ENCODE assay signal across 20 mouse cellular contexts in the genomic region with DNA sequence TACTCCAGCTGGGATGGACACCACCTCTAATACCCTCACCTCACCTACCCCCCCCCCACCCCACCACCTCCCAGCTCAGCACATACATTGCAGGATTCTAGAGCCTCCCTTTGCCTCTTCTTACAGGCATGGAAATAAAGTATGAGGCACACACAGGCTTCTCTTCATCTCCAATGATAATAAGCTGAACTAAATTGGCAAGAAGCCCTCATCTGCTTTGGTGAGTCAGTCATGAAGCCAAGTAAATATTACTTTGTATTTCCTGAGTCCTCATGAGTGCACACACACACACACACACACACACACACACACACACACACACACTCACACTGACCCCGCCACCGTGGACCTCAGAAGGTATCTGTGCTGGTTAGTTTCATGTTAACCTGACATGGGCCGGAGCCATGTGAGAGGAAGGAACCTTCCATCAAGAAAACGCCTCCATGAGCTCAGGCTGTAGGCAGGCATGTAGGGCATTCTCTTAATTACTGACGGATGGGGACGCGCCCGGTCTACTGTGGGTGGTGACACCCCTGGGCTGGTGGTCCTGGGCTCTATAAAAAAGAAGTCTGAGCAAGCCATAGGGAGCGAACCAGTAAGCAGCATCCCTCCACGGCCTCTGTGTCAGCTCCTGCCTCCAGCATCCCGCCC. TPM values are rescaled to one million over a fixed set of nuclear protein-coding genes. Genes with fewer than 3 reads are reported as not detected.
DNase-seq lines count a peak whose midpoint lies in the region; ATAC-seq and TF ChIP-seq lines count a peak whose summit lies in the region.
"Had no signal": no experiment of that assay in that cellular context is flagged by ENCODE, and none has a peak within 500 bp of the region (broad histone marks: within the 10 kb centered on the region; RNA-seq: fewer than 3 reads in every experiment).

No protein-coding gene starts in this region.

- peaks cover 46% of the 10 kb centered on the region for H3K4me1 ChIP-seq in heart, postnatal 0 days (ENCODE audit: control insufficient read depth, insufficient read depth)
- H3K4me1 ChIP-seq in heart, embryonic 12.5 days (replicated peaks), result peaks cover 70% of the 10 kb centered on the region
- peaks cover 6% of the 10 kb centered on the region; the same call in 1 of the 2 replicates for H3K4me1 ChIP-seq in stomach, postnatal 0 days (replicated peaks; ENCODE audit: control insufficient read depth, insufficient read depth)

- no peak overlapping the region for H3K4me3 ChIP-seq in heart, postnatal 0 days (ENCODE audit: low read depth, low read length)
- H3K4me3 ChIP-seq in heart, embryonic 12.5 days, result no peak overlapping the region
- no peak overlapping the region for H3K4me3 ChIP-seq in stomach, postnatal 0 days (ENCODE audit: low read depth, low read length)
- H3K4me3 ChIP-seq: hindbrain, embryonic 15.5 days; liver, embryonic 13.5 days had no signal

- no peaks in the 10 kb centered on the region for H3K9me3 ChIP-seq in heart, postnatal 0 days (replicated peaks; ENCODE audit: control insufficient read depth, low read length)
- H3K9me3 ChIP-seq in heart, embryonic 12.5 days (replicated peaks), result no peaks in the 10 kb centered on the region
- no peaks in the 10 kb centered on the region for H3K9me3 ChIP-seq in stomach, postnatal 0 days (ENCODE audit: control insufficient read depth, low read length)
- H3K9me3 ChIP-seq: hindbrain, embryonic 15.5 days; liver, embryonic 13.5 days had no signal

- no peak overlapping the region for H3K9ac ChIP-seq in heart, postnatal 0 days (replicated peaks; ENCODE audit: low read depth, low read length)
- H3K9ac ChIP-seq in heart, embryonic 12.5 days, result no peak overlapping the region
- no peak overlapping the region for H3K9ac ChIP-seq in stomach, postnatal 0 days (ENCODE audit: low read length)
- H3K9ac ChIP-seq: forebrain, postnatal 0 days; hindbrain, embryonic 15.5 days; liver, embryonic 13.5 days had no signal

- no peak overlapping the region for H3K4me2 ChIP-seq in heart, postnatal 0 days (ENCODE audit: low read depth, low read length)
- no peak overlapping the region for H3K4me2 ChIP-seq in heart, embryonic 12.5 days
- H3K4me2 ChIP-seq in stomach, postnatal 0 days (replicated peaks; ENCODE audit: low read depth), result no peak overlapping the region
- H3K4me2 ChIP-seq: hindbrain, embryonic 15.5 days; liver, embryonic 13.5 days; midbrain, embryonic 11.5 days had no signal

- 77% methylated on average over 11 of the region's 11 CpGs for WGBS in heart, postnatal 0 days
- 85% methylated on average over 11 of the region's 11 CpGs for WGBS in heart, embryonic 12.5 days
- WGBS in stomach, postnatal 0 days, result 73% methylated on average over 11 of the region's 11 CpGs

- no peaks in the 10 kb centered on the region for H3K27me3 ChIP-seq in heart, postnatal 0 days (ENCODE audit: control insufficient read depth, insufficient read depth, low read length)
- H3K27me3 ChIP-seq in heart, embryonic 12.5 days (replicated peaks), result no peaks in the 10 kb centered on the region
- H3K27me3 ChIP-seq in stomach, postnatal 0 days (ENCODE audit: control insufficient read depth, insufficient read depth, low read length), result no peaks in the 10 kb centered on the region
- H3K27me3 ChIP-seq: hindbrain, embryonic 15.5 days; liver, embryonic 13.5 days had no signal

- no peaks in the 10 kb centered on the region for H3K36me3 ChIP-seq in heart, postnatal 0 days (replicated peaks; ENCODE audit: control insufficient read depth, insufficient read depth, low read length)
- H3K36me3 ChIP-seq in heart, embryonic 12.5 days, result no peaks in the 10 kb centered on the region
- H3K36me3 ChIP-seq in stomach, postnatal 0 days (ENCODE audit: control insufficient read depth, insufficient read depth, low read length), result no peaks in the 10 kb centered on the region
- H3K36me3 ChIP-seq: hindbrain, embryonic 15.5 days; liver, embryonic 13.5 days had no signal

- ATAC-seq in heart, postnatal 0 days (ENCODE audit: insufficient read depth, low read depth), result no peak
- no peak for ATAC-seq in heart, embryonic 12.5 days (ENCODE audit: insufficient number of reproducible peaks, low FRiP score)
- ATAC-seq in stomach, postnatal 0 days (ENCODE audit: low FRiP score, low TSS enrichment), result no peak
- ATAC-seq: forebrain, postnatal 0 days; intestine, postnatal 0 days had no signal

- peak overlapping the region; percentile 63 for H3K27ac ChIP-seq in heart, postnatal 0 days (ENCODE audit: low read depth)
- no peak overlapping the region; the same call in 1 of the 2 replicates for H3K27ac ChIP-seq in heart, embryonic 12.5 days (ENCODE audit: poor library complexity, severe bottlenecking)
- H3K27ac ChIP-seq in stomach, postnatal 0 days (replicated peaks), result peak overlapping the region; percentile 53
- H3K27ac ChIP-seq: liver, embryonic 13.5 days had no signal

- no peak for TF ChIP-seq EP300 in heart, postnatal 0 days (IDR thresholded peaks at IDR 0.05; ENCODE audit: low read depth)
- TF ChIP-seq EP300 in stomach, postnatal 0 days (optimal IDR thresholded peaks at IDR 0.05), result no peak

- TF ChIP-seq CTCF in heart, postnatal 0 days (IDR thresholded peaks at IDR 0.05; ENCODE audit: low read depth), result no peak
- no peak for TF ChIP-seq CTCF in stomach, postnatal 0 days (IDR thresholded peaks at IDR 0.05; ENCODE audit: low read depth)

- peak; percentile 59 for DNase-seq in adrenal gland, adult 2 months
- DNase-seq in adrenal gland, postnatal 10 days, result no peak
- DNase-seq in heart, postnatal 0 days (ENCODE audit: low spot score), result no peak
- peak; percentile 43 for DNase-seq in lung, postnatal 36 days
- DNase-seq in lung, adult 18-20 months, result no peak
- no peak for DNase-seq in stomach, postnatal 0 days (ENCODE audit: low spot score)
- no peak for DNase-seq in frontal cortex, postnatal 25 days (ENCODE audit: low spot score in 2 of 2)
- DNase-seq: adrenal gland, adult 8-10 months; cerebellum, postnatal 10 days; forebrain, postnatal 0 days; gastrocnemius, postnatal 10 days; kidney, postnatal 10 days; liver, embryonic 13.5 days; retina, postnatal 1 day; thymus, postnatal 25 days had no signal

RNA-seq across cellular contexts. Expression of gene Rasa3, which starts 26.7 kb away (rescaled TPM):
- 10 to 100 TPM; 27.4 to 35.9 TPM for total RNA-seq in adrenal gland, adult 2 months (2021)
- polyA plus RNA-seq in adrenal gland, adult 2 months (2012; rRNA removed), result 25.8 and 38.6 TPM in 2 replicates
- 10 to 100 TPM; 32.5 to 39.5 TPM for total RNA-seq in adrenal gland, postnatal 10 days (2021)
- total RNA-seq in heart, postnatal 0 days (2014; rRNA removed; ENCODE audit: low replicate concordance), result 27.7 and 29.9 TPM in 2 replicates
- polyA plus RNA-seq in heart, postnatal 0 days (2015; fragmentation: Nextera tagmentation; extraction: Ambion mirVana), result 11.8 and 13.2 TPM in 2 replicates
- 35.1 and 41.5 TPM in 2 replicates for polyA plus RNA-seq in heart, embryonic 12.5 days (2016; fragmentation: Nextera tagmentation; extraction: Ambion mirVana)
- 12.0 and 12.4 TPM in 2 replicates for polyA plus RNA-seq in stomach, postnatal 0 days (2015; fragmentation: Nextera tagmentation; extraction: Ambion mirVana)

RNA-seq across cellular contexts. Expression of gene Cfap97d2, which starts 55.0 kb away (rescaled TPM):
- total RNA-seq in adrenal gland, adult 2 months (2021), result not detected
- polyA plus RNA-seq in adrenal gland, adult 2 months (2012; rRNA removed), result 0.13 and 0.45 TPM in 2 replicates
- under 1 TPM in 1 of 2 experiments, not detected in 1; 0.30 TPM for total RNA-seq in adrenal gland, postnatal 10 days (2021)
- total RNA-seq in heart, postnatal 0 days (2014; rRNA removed; ENCODE audit: low replicate concordance), result not detected in 2 replicates
- polyA plus RNA-seq in heart, postnatal 0 days (2015; fragmentation: Nextera tagmentation; extraction: Ambion mirVana), result 0.10 TPM in 1 of 2 replicates, not detected in the other
- polyA plus RNA-seq in heart, embryonic 12.5 days (2016; fragmentation: Nextera tagmentation; extraction: Ambion mirVana), result 0.26 TPM in 1 of 2 replicates, not detected in the other
- 0.13 and 0.17 TPM in 2 replicates for polyA plus RNA-seq in stomach, postnatal 0 days (2015; fragmentation: Nextera tagmentation; extraction: Ambion mirVana)
- total RNA-seq: gastrocnemius, postnatal 10 days had no signal
- polyA plus RNA-seq: heart, embryonic 14.5 days; intestine, postnatal 0 days; liver, embryonic 13.5 days had no signal

Comparison
In these comparisons a context has a peak if more than half of its experiments do, and no peak if none do; other contexts are left out.
1. DNase-seq: peak in adrenal gland, adult 2 months (single experiment) and lung, postnatal 36 days (single experiment); none in adrenal gland, postnatal 10 days (single experiment), heart, postnatal 0 days (single experiment), lung, adult 18-20 months (0 of 2), stomach, postnatal 0 days (single experiment) and frontal cortex, postnatal 25 days (0 of 2).